Mouse (Mus musculus) cerebellum, adult (tissue): ENCODE data around the gene BC051665.

Source experiments
- ATAC-seq: cut with Nextera tagmentation; 2 replicates; pipeline ENCODE4 v1.9.2; 2017; ENCODE audit warnings: mild to moderate bottlenecking, moderate library complexity, mixed read lengths; ENCODE audit not compliant: insufficient number of reproducible peaks, low FRiP score, low TSS enrichment

The BC051665 gene

GRCm38 (mm10) chr13:60786264-60786663 lies at the start of gene BC051665:
TSS of gene BC051665 (minus strand) at chr13:60786364.
- no peak for ATAC-seq

DNA sequence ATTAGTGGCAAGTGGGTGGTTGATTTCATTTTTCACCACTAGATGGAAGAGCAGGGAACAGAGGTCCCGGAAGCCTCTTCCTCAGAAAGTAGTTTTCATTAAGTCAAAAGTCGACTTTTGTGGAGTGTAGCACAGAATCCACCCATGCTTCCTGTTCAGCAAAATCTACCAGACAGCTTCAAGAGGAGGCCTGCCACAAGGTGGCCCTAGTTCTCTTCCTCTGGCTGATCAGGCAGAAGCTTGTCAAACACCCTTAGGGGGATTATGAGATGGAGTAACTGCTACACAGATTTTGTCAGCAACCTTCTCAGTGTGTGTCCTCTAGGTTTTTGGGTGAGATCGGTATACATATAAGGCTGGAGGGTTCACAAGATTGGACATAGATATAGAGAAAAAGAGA lies 39.9 kb upstream of the BC051665 start:
- ATAC-seq, result no peak

DNA sequence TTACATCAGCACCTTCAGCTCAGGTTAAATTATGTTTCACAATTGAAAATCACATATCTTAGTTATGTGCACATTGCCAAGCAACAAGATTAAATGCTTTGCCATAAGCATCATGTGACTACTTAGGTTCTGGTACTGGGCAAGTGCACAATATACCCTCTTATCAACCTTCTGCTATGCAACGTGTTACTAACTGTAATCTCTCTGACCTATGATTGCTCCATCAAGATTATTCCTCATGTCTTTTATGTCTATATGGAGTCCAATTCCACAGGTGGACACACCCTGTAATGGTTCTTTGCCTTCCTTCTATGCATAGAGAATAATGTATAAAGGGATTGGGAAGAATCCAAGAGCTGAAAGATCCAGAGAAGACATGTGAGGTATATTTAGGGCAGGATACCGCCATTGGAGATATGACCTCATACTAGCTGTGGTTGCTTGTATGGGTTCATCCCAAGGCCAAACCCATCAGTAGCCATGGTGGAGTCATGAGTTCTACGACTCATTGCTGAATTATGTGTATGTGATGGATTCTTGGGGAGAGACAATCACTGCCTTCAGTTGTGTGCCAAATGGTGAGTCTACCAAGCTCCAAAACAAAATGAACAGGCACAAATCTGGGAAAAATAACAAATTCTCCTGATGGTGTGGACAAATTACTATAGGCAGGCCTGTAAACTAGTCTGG lies 34.5 kb upstream of the BC051665 start:
- no peak for ATAC-seq

DNA sequence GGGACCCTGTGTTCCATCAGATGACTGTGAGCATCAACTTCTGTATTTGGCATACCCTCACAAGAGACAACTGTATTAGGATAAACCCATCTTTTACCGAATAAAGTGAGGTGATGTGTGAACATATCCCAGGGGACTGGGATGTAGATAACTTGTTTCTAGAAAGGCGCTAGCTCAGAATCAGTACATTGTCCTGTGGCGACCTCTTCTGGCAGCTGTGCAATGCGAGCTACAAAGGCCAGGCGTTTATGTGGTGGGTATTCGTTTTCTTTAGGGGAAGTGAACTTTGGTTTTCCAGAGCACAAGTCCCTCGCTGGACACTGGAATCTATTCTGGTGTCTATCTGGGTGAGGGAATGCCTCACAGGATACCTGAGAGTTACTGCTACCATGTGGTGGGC lies 33.3 kb upstream of the BC051665 start:
- no peak for ATAC-seq

GRCm38 (mm10) chr13:60813722-60814121 lies 27.6 kb upstream of the BC051665 start:
- no peak for ATAC-seq

DNA sequence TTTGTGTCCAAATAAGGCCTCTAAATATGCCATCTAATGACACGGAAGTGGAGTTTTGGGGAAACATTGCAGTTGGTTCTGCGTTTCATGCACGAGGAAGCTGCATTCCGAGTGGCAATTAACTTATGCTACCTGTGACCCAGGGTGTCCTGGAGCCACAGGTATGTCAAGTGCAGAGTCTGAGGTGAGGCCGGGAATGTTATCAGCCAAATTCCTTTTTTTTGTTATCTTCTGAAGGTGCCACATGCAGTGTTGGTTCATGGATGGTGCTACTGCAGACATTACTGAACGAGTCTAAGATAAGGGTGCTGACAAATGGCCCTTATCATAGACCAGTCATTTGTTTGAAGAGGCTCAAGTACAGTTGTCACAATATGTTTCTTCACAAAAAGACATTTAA lies 26.6 kb upstream of the BC051665 start:
- no peak for ATAC-seq

- no peak for ATAC-seq
Observed at GRCm38 (mm10) chr13:60809690-60810089, 23.5 kb upstream of the BC051665 start.

DNA sequence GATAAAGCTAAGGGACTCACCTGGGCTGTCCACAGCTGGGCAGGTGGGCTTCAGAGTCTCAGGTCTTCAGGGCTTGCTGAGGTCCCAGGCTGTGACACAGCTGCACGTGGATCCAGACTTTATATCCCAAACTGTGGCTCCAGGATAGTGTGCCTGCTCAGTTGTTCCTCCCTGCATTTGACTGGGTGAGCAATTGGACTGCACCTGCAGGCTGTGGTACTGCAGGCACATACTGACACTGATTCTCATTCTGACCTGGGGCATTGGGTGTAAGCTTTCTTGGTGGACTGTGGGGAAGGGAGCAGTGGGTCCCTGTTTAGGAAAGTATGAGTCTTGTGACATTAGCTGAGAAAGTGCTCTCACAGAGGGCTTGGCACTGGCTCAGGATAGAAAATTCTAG lies 16.6 kb upstream of the BC051665 start, which contains the start of gene Ctsll3:
Ctsll3 (minus strand) TSS at position 101 of the 400 bp plus-strand sequence.
- ATAC-seq, result no peak

DNA sequence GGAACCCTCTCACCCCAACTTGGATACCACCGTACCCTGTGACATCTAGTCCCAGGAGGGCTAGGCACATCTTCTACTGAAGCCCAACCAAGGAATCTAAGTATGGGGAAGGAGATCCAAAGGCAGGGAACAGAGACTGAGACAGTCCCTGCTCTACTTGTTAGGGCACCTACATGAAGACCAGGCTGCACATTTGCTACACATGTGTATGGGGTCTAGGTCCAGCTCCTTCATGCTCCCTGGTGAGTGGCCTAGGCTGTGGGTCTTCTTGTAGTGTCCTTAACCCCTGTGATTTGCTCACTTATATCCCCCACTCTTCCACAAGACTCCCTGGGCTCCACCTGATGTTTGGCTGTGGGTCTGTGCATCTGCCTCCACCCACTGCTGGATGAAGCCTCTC lies 3.3 kb upstream of the BC051665 start:
- ATAC-seq, result no peak

DNA sequence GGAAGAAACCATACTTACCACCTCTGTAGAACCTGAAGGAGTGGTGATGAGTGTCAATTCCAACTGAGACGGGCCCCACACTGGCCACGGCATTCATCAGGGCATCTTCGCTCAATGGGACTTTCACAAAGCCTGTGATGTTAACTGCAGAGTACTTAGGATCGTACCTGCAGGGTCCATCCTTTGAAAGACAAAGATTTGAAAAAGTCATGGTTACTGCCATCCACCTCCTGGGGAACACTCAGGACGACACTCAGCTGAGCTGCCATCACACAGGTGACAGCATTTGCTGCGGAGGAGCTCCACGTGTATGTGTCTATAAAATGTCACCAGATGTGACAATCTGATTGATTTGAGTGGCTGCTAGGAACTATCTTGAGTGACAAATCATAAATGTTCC lies 2.9 kb downstream of the BC051665 start:
- no peak for ATAC-seq

DNA sequence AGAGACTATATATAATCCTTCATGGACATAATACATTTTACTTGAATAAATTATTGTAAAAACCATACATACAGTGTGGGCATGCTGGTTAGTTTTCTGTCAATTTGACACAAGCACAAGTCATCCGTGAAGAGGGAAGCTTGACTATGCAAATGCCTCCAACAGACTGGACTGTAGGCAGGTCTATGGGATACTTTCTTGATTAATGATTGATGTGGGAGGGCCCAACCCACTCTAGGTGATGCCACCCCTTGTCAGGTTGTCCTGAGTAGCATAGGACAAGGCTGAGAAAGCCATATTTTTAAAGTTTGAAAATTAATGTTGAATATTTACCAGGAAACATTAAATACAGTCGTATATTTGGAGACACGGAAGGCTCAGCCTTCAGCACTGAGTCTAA lies 5.6 kb downstream of the BC051665 start:
- no peak for ATAC-seq

DNA sequence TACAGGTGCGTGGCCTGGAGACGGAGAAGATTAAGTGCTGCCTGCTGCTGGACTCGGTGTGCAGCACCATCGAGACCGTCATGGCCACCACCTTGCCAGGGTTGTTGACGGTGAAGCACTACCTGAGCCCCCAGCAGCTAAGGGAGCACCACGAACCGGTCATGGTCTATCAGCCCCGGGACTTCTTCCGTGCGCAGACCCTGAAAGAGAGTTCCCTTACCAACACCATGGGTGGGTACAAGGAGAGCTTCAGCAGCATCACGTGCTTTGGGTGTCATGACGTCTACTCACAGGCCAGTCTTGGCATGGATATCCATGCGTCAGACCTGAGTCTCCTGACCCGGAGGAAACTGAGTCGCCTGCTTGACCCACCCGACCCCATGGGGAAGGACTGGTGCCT lies 25.0 kb downstream of the BC051665 start:
- ATAC-seq, result peak; percentile 40; the same call in 1 of the 2 replicates

- no peak for ATAC-seq
Observed at GRCm38 (mm10) chr13:60760392-60760791, 25.8 kb downstream of the BC051665 start.

- no peak for ATAC-seq
Observed at GRCm38 (mm10) chr13:60759136-60759535, 27.0 kb downstream of the BC051665 start.

DNA sequence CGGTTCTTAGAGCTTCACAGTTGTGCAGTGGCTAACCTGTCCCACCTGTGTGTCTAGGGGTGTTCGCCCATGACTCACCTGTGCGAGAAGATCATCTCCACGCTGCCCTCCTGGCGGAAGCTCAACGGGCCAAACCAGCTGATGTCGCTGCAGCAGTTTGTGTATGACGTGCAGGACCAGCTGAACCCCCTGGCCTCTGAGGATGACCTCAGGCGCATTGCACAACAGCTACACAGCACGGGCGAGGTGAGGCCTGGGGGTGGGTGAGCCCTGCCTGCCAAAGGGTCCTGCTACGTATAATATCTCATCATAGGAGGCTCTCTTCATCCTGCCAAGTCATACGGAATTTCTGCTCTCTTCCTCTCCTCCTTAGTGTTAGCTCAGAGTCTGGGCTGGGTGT lies 28.9 kb downstream of the BC051665 start:
- ATAC-seq, result no peak

DNA sequence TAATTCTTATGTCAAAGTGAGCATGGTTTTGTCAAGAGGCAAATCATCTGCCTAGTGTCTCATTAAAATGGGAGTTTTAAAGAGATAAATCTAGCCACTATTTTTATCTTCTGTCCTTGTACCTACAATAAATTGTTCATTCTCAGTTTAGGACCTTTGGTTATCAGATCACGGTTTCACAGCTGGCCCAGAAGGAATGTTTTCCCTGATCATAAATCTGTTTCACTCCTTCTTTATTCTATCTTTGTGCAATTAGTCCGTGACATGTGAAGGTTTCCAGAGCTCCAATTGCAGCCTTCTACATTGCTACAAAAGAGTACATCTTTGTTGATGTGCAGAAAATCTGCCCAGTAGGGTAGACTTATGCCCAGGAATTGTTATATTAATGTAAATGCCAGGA lies 30.9 kb downstream of the BC051665 start:
- no peak for ATAC-seq

GRCm38 (mm10) chr13:60753216-60753615 lies 32.9 kb downstream of the BC051665 start:
- no peak for ATAC-seq

- no peak for ATAC-seq
Observed at GRCm38 (mm10) chr13:60750930-60751329, 35.2 kb downstream of the BC051665 start.

DNA sequence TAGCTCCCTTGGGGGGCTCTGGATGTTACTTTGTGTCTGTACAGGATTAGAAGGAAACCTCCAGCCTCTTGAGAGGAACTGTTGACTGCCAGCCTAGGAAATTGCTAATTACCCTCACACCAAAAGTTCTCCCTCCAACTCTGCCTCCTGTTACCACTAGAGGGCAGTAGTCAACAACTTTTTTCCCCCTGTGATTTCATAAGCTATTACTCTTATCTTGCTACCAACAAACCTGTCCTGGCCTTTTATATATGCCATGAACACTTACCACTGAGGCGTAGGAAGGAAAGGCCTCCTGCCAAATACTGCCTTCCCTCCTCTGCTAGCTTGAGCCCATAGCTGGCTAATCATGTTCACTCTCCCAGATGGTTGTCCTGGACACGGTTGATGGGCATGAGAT lies 37.6 kb downstream of the BC051665 start:
- ATAC-seq, result no peak

GRCm38 (mm10) chr13:60747201-60747600 lies 39.0 kb downstream of the BC051665 start:
- no peak for ATAC-seq

DNA sequence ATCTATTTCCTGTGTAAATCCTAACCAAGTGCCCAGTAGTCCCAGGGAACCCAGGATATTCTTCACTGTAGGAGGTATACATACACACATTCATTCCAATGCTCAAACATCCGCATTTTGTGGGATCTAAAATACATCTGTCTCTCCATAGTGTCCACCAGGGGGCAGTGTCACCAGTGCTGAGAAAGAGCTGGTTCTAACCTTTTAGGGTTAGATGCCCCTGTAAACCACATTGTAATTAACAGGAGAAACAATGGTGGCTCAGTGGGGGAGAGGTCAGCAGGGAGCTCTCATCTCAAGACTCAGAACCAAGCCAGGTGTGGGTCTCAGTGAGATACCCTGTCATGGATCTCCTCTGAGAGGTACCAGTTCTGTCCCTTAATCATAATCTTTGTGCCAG lies 39.9 kb downstream of the BC051665 start:
- ATAC-seq, result no peak

GRCm38 (mm10) chr13:60745358-60745757 lies 40.8 kb downstream of the BC051665 start:
- ATAC-seq, result no peak

DNA sequence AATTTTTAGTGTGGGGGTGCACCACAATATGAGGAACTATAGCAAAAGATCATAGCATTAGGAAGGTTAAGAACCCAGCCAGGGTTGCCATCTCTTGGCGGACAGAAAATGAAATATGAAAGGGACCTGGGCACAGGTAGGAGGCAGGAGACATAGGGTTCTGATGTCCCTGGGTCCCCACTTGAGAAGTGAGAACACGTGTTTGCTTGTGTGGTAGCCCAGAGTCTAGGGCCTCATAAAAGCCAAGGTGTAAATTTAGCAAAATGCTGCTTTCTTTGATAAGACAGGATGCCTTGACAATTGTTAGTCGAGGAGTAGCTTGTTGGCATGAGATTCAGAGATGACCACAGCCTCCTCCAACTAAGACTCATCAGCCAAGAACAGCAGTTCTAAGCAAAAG lies 41.4 kb downstream of the BC051665 start:
- ATAC-seq, result no peak
